ENCODE assay signal across 20 mouse cellular contexts in the genomic region with DNA sequence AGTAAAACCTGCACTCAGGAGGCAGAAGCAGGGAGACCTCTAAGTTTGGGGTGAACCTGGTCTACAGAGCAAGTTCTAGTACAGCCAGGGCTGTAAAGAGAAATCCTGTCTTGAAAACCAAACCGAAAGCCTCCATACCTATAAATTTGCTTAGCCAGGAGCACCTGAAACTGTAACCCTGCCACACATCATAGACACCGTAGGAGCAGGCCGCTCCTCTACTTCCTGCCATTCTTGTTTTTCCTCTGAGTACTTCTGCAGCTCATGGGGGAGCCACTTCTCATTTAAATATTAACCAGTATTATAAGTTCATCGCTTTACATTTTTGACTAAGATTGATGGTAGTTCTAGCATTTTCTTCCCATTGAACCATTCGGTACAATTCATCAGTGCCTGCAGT. TPM values are rescaled to one million over a fixed set of nuclear protein-coding genes. Genes with fewer than 3 reads are reported as not detected.
DNase-seq lines count a peak whose midpoint lies in the region; ATAC-seq lines count a peak whose summit lies in the region.
"Had no signal": no experiment of that assay in that cellular context is flagged by ENCODE, and none has a peak within 500 bp of the region (broad histone marks: within the 10 kb centered on the region; RNA-seq: fewer than 3 reads in every experiment).

No protein-coding gene starts in this region.

- peak; percentile 61 for ATAC-seq in CD4-positive, CD25-positive, alpha-beta regulatory T cell, adult 4 months
- ATAC-seq: activated CD4-positive, CD25-positive, alpha-beta regulatory T cell, adult 4 months; forebrain, embryonic 13.5 days; forebrain, embryonic 15.5 days; forebrain, postnatal 0 days; Patski had no signal

- peak; percentile 21 for DNase-seq in CD4-positive helper T cell, adult 2 months (ENCODE audit: low read depth, low spot score)
- peak; percentile 37 for DNase-seq in induced T-regulatory cell, adult 2 months (ENCODE audit: low read depth)
- no peak for DNase-seq in layer of hippocampus, postnatal 25 days (ENCODE audit: extremely low spot score in 1 of 2, low spot score in 1 of 2)
- DNase-seq in natural killer cell, adult 2 months (ENCODE audit: low spot score in 2 of 2), result no peak
- DNase-seq in frontal cortex, postnatal 14 days (ENCODE audit: low spot score in 2 of 2), result no peak
- DNase-seq: adrenal gland, adult 8-10 months; adrenal gland, postnatal 14 days; adrenal gland, postnatal 36 days; B cell, adult 2 months; cerebellum, adult 11-12 months; cerebellum, adult 2 months; cerebellum, adult 9-10 months; cerebellum, postnatal 10 days; cerebellum, postnatal 25 days; forebrain, postnatal 0 days had no signal

RNA-seq across cellular contexts. Expression of a gene that starts 17.4 kb away (rescaled TPM):
- 1 to 10 TPM; 4.8 to 9.5 TPM for polyA plus RNA-seq in CD4-positive, CD25-positive, alpha-beta regulatory T cell, adult 4 months (2017; shearing (Covaris generic))
- 1 to 10 TPM; 8.2 to 9.5 TPM for total RNA-seq in layer of hippocampus, postnatal 25 days (2021)

RNA-seq across cellular contexts. Expression of a gene that starts 17.9 kb away (rescaled TPM):
- polyA plus RNA-seq in CD4-positive, CD25-positive, alpha-beta regulatory T cell, adult 4 months (2017; shearing (Covaris generic)), result 10 to 100 TPM; 86.1 to 92.0 TPM
- total RNA-seq in layer of hippocampus, postnatal 25 days (2021), result 10 to 100 TPM; 31.9 to 32.7 TPM

Comparison
In these comparisons a context has a peak if more than half of its experiments do, and no peak if none do; other contexts are left out.
1. DNase-seq: peak in CD4-positive helper T cell, adult 2 months (single experiment) and induced T-regulatory cell, adult 2 months (single experiment); none in layer of hippocampus, postnatal 25 days (0 of 2), natural killer cell, adult 2 months (0 of 2) and frontal cortex, postnatal 14 days (0 of 2).